Mouse (Mus musculus) thymus, postnatal 25 days (tissue): ENCODE measurements around the gene Ripk3.

Experiments used
- DNase-seq: peaks from one replicate; pipeline ENCODE4 v3.0.0; 2022

The Ripk3 gene

DNA sequence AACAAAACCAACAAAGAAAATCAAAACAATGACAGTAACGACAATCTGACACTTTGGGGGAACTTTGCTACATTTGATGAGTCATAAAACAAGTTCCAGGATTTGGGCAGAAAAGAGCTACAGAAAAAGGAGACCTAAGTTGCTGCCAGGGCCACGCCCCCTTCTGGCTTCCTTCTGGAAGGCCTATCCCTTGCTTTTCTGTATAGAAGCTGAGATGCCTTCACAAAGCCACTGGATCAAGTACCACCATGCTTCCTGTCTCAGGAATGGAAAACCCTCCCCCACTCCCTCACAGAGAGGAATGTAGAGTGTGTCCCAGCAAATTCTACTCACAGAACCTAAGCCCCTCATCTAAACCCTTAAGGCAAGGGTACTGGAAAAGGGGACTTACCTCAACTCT lies 5.3 kb upstream of the Ripk3 start:
- DNase-seq, result peak; percentile 0

DNA sequence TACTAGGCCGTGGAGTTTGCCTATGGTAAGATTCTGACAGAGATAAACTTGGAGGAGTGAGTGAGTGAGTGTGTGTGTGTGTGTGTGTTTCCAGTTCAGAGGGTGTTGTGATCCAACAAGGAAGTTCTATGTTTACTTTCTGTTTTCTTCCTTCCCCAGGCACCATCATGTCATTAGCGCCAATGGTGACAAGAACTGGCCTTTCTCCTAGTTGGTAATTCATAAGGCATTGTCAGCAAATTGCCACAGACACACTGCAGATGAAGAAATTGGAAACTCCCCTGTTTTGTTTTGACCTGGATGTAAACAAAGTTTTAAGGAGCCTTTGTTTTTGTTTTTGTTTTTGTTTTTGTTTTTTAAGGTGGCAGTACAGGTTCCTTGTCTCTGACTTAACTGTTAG lies 4.8 kb upstream of the Ripk3 start:
- no peak for DNase-seq

DNA sequence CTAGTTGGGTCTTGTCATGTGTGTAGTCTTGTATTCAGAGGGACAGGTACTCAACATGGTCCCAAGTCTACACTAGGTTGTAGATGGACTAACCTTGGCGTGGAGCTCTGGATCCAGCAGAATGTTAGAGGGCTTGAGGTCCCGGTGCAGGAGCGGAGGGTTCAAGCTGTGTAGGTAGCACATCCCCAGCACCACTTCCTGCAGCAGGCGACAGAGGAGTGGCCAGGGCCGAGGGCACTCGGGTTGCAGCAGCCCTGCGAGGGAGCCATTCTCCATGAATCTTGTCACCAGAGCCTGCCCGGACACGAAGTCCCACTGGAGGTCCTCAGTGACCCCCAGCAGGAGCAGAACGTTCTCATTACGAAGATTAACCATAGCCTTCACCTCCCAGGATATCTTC lies 934 bp downstream of the Ripk3 start:
- DNase-seq, result peak; percentile 14

DNA sequence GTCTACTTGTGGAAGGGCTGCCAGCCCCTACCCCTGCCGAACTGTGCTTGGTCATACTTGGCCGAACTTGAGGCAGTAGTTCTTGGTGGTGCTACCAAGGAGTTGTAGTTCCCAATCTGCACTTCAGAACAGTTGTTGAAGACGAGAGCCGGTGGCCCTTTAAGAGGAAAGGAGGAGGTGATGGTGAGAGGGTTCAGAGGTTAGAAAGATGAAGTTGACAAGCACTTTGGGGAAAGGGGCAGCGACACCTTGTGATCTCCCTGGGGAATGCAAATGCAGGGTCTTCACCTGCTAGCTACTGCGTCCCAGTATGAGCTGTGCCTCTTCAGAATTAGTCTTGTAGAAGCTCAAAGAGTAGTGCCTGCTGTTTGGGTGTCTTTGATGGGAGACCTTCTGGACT lies 3.5 kb downstream of the Ripk3 start:
- peak; percentile 26 for DNase-seq

DNA sequence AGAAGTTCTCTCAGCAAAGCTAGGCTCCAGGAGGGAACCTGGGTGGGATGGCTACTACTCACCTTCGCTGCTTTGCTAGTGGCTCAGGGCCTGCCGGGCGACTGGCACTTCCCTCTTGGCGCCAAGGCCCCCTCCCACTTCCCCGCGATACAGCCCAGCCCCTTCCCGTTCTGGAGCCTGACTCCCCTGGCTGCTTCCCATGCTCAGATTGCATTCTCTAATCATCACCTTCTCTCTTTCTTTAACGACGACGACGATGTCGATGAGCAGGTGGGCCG lies 4.8 kb downstream of the Ripk3 start, which contains the start of gene Adcy4:
TSS of gene Adcy4 (minus strand) at position 138 of the 278 bp plus-strand sequence.
- DNase-seq, result no peak

DNA sequence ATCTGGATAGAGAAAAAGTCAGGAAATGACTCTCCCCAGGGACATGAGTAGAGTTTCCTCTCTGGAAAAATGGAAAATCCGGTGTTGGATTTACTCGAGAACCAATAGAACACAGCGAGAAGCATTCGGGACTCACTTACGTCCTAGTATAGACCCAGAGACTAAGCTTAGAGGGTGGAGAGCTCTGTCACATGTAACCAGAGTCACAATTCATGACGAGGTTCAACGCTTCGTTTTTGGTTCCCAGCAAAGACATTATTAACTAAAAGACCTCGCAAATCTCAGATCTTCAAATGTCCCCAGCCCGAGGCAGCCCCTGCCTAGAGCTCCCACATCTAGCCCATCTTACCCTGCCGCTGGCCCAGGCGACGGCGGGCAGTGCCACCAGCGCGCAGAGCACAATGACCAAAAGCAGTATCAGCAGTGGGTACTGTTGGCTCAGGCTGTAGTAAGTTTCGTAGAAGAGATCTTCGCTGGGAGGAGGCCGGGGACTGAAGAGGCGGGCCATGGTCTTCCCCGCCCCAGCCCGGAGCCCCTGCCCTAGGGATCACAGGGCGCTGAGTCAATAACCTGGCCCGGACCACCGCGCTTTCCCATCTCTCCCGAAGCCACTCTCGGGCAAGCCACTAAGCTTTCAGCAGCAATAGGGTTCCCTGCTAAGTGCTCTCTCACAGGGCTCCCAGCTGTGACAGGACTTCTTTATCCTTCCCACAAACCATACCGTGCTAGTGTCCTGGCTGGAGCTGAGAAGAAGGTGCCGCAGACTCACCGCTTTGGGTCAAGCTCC lies 5.3 kb downstream of the Ripk3 start:
- DNase-seq, result peak; percentile 0

DNA sequence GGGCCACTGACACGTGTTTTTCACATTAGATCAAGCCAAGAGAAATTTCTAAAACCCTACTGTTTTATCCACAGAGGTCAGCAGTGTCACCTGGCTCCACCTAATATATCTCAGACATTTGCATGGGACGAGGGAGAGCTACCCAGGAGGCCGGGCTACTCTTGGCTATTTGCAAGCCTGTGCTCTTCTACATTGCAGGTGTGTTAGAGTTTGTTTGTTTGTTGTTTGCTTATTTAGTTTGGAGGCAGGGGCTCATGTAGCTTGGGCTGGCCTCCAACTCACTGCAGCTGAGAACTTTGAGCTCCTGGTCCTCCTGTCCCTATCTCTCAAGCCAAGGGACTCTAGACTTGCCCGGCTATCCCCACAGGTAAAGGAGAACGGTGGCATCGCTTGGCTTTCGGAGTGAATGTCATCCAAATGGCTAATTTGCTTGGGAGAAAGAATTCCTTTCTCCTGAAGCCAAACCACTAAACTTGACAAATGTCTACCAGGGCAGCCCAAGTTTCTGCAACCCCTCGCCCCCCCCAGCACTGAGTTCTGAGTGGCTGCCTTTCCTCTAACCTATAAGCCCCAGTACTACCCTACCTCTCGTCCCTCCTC lies 6.2 kb downstream of the Ripk3 start:
- DNase-seq, result no peak

DNA sequence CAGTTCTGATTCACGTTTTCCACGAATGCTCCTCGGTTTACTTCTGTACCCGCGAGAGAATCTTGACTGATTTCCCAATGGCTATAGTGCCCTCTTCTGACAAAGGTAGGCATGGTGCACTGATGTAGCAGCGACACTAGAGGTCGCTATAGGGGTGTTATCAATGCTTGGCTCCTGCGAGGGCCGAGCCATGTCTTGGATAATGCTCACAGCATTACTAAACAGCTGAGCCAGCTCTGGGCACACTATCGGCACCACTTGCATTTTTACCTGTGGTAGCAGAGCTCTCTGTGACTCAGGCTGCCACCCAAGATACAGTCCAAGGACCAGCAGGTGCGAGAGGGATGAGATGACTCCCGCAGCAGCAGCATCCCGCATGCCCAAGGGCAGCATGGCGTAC lies 7.4 kb downstream of the Ripk3 start:
- peak; percentile 55 for DNase-seq

DNA sequence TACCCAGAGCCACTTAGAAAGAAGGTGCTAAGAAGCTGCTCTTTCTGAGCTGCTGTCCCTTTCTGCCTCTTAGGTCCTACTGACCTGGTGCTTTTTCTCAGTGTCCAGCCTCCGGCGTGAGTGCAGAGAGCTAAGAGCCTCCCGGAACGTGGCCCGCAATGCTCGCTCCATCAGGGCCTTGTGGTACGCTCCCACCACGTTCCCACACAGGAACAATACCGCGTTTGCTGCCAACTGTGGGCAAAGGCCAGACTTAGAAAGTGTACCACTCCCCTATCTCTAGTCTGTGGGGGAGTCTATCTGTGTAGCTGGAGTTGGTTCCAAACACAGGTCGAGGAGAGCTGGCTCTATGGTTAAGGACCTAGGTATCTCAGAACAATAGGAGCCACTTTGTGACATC lies 7.9 kb downstream of the Ripk3 start:
- DNase-seq, result no peak

DNA sequence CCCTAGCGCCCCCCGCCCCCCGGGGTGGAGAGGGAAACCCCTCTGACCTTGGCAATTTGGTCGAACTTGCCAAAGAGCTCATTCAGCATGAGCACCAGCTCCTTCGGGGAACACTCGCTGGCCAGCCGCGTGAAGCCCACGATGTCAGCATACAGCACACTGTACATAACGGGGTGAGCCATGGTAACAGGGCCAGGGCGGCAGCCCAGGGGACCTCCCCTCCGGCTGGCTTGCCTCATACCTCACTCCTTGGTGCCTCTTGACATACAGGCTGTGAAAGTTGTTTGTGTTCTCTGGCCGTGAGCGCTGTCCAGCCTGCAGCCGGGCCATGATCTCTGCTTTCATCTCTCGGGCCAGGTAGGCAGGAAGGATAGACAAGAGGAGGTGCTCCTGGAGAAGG lies 9.0 kb downstream of the Ripk3 start:
- no peak for DNase-seq

DNA sequence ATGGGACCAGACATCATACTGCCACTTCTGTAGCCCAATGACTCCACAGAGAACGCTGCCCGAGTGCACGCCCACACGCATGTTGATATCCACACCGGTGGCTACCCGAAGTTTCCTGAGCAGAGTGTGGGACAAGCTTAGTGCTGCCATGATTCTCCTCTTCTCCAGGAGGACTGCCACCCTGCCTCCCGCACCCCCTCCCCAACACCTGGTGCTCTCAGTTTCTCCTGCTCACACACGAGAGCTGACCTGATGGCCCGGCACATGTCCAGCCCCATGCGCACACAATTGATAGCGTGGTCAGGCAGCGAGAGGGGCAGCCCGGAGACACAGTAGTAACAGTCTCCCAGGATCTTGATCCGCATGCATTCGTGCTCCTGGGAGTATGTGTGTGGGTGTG lies 10.0 kb downstream of the Ripk3 start:
- DNase-seq, result no peak

DNA sequence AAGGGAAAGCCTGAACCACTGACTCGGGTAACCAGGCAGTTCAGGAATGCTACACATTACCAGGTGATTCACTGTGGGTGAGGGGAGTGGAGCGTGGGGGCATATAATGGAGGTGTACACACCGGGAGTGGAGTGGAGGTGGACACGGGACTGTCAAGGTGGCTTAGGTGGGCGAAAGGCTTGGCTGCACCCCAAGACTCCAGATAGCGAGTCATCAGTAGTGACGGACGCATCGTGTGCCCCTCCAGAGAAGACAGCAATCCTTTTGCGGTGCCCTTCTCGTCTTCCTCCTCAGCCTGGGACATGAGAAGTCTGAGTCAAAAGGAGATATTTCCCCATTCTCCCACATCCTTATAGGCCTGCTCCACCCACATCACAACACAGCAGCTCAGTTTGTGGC lies 10.9 kb downstream of the Ripk3 start:
- no peak for DNase-seq

DNA sequence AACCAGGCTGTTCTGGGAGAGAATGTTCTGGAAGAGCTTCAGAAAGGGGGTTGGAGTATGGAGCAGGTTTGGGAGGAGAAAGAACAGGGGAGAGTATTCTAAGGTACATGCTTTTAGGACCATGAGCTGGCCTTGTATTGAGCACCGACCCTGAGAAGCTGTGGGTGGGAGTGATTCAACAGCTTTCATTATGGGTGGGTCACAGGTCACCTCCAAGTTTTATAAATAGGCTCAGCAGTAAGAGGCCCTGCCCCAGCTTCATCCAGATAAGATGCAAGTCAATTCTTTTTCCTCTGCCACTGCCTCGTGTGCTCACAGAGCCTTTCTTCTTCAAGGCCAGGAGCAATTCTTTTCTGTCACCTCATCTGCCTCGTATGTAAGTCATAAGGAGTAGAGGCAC lies 11.5 kb downstream of the Ripk3 start:
- DNase-seq, result no peak

DNA sequence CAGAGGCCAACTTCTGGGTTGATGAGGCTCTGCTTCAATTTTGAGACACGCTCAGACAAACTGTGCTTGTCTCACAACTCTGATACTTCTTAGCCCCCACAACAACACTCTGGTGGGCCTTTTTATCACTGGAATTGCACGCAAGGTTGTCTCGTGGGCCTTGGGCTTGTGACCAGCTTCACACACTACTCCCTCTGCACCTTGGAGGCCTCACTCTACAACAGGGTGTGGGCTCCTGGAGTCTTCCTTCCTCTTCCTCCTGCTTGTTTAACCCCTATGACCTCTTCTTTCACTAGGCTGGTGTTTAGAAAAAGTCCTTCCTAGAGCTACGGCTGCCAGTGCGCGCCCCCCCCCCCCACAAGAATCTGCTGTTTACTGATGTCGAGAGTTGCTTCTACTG lies 12.0 kb downstream of the Ripk3 start:
- DNase-seq, result no peak

DNA sequence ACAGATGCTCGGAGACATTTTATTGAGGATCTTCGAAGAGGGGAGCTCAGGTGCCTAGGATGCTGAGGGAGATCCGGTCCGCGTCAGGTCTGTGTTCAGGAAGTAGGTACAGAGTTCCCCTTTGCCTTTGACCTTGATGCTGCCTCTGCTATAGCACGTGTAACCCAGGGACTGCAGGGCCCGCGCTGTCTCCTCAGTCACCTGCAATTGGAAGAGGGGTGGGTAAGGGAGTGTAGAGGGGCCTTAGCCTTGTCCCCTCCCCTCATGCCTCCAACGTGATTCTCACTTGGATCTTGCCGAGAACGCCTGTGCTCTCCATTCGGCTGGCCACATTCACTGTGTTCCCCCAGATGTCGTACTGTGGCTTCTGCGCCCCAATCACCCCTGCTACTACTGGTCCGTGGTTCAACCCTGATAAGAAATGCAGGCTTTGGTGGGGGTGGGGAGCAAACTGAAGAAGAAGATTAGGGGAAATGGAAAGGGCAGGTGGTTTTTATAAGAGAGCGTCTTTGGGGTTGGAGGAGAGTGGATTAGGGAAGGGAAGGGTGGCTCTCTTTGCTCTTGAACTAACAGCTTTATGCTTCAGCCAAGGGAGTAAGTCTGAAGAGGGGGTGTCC lies 19.5 kb downstream of the Ripk3 start:
- DNase-seq, result no peak

DNA sequence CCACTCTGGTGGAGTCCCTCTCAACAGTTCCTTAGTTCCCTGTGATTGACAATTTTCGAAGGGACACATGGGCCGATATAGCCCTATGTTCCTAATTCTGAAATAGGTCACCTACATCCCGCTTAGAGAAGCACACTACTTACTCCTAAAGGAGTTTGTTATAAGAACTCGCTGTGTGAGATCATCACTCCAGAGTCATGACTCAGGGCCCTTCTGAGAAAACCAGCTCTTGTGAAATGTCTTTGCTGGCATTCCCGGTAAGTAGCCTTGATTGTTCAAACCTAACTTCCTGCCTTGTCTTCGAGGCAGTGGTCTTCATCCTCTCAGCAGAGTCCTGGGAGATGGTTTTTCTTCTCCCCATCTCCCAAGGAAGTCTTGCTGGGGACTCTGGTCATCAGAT lies 20.1 kb downstream of the Ripk3 start:
- no peak for DNase-seq

DNA sequence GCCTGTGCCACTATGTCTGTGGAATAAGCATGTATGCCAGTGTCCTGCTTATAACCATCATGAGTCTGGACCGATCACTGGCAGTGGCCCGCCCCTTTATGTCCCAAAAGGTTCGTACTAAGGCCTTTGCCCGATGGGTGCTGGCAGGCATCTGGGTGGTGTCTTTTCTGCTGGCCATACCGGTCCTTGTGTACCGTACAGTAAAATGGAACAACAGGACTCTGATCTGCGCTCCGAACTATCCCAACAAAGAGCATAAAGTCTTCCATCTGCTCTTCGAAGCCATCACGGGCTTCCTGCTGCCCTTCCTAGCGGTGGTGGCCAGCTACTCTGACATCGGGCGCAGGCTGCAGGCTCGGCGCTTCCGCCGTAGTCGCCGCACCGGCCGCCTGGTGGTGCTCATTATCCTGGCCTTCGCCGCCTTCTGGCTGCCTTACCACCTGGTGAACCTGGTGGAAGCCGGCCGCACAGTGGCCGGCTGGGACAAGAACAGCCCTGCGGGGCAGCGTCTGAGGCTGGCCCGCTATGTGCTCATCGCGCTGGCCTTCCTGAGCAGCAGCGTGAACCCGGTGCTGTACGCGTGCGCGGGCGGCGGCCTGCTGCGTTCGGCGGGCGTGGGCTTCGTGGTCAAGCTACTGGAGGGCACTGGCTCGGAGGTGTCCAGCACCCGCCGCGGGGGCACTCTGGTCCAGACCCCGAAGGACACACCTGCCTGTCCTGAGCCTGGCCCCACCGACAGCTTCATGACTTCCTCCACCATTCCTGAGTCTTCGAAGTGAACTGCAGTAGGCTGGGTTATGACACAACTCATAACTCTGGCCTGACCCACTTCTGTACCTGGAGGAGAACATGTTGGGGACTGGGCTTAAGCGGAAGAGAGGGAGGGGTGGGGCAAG lies 20.9 kb downstream of the Ripk3 start:
- DNase-seq, result no peak

DNA sequence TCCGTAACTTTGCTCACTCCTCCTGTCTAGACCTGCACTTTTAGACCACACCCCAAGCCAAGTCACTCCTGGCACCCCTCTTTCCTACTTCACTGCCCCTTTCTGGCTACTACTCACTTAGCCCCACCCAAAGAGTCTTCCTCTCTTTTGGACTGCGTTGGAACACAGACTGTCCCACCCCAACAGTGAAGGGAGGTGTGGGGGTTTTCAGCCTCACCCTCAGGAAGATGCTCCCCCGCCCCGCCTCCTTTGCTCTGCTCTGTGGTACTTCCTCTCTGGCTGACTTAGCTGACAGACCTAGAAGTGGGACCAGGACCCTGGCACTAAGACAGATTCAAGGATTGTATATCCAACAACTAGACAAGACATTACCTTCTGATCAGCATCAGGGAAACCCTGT lies 23.0 kb downstream of the Ripk3 start, which contains the start of gene Ltb4r1:
TSS of gene Ltb4r1 (plus strand) at position 267 of the 400 bp plus-strand sequence.
- DNase-seq, result no peak

DNA sequence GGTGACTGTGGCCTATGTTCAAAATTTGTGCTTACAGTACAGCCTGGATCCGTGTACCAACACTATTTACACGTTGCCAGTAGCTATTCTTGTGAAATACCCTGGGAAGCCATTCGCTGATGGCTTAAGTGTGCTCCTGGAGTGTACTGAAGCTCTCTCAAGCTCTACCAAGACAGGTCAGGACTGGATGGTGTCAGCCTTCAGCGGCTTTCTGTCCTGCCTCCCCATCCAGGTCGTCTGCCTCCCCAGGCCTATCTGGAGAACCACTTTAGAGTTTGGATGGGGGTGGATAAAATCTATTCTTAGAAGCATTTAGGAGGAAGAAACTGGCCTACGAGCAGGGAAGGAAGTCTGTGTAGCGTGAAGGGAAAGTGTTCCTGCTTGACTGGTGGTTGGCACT lies 25.5 kb downstream of the Ripk3 start:
- DNase-seq, result no peak

DNA sequence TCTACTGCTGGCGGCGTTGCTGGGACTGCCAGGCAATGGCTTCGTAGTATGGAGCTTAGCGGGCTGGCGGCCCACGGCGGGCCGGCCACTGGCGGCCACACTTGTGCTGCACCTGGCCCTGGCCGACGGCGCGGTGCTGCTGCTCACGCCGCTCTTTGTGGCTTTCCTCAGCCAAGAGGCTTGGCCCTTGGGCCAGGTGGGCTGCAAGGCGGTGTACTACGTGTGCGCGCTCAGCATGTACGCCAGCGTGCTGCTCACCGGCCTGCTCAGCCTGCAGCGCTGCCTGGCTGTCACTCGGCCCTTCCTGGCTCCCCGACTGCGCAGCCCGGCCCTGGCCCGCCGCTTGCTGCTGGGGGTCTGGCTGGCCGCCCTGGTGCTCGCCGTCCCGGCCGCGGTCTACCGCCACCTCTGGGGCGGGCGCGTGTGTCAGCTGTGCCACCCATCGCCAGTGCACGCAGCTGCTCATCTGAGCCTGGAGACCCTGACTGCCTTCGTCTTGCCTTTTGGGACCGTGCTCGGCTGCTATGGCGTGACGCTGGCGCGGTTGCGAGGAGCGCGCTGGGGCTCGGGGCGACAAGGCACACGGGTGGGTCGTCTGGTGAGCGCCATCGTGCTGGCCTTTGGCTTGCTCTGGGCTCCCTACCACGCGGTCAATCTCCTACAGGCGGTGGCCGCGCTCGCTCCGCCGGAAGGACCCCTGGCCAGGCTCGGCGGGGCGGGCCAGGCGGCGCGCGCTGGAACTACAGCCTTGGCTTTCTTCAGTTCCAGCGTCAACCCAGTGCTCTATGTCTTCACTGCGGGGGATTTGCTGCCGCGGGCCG lies 26.5 kb downstream of the Ripk3 start:
- DNase-seq, result peak; percentile 26

DNA sequence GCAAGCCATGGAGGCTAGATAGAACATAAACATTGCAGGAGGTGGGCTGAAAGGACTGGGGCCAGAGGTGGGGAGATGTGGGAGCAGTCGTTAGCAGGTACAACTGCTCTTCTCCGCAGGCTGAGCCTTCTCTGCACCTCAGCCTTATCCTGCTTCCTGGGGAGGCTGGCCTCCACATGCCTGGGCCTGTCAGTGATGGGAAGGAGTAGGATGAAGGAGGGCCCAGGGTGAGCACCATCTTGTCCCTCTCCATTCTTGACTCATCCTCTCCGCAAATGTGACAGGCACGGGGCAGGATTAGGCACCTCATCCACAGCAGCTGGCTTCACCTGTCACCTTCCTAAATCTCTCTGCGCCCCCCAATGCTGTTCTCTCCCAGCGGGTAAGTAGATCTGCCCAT lies 27.5 kb downstream of the Ripk3 start, which contains the start of gene Ltb4r2:
TSS of gene Ltb4r2 (plus strand) at position 266 of the 400 bp plus-strand sequence.
- no peak for DNase-seq

DNA sequence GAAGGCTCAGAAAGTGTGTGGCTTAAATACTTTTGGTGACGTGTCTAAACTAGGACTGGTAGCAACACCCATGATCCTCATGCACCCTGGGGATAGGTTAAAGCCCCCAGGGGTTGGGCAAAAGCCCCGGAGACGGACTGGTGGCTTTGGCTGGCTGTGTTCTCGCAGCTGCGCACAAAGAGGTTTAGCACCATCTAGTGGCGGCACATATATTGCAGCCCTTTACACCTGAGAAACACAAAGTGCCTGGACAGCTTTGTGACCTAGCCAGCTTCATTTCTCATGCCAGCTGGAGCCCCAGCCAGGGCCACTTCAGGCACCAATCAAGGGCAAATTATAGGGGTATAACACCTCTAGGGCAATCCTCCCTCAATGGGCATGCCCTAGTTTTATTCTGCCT lies 28.5 kb downstream of the Ripk3 start:
- peak; percentile 86 for DNase-seq
